Mouse (Mus musculus) mesoderm, embryonic 11.5 days (tissue): Measurements from ENCODE around the gene Rnf157.

Experiments
- DNase-seq: peaks from one replicate; pipeline ENCODE4 v3.0.0-alpha.2; 2012; ENCODE audit warnings: low read depth, low spot score

Gene Rnf157

GRCm38 (mm10) chr11:116337531-116337930, 75.3 kb downstream of the Rnf157 start:
- DNase-seq = no peak

GRCm38 (mm10) chr11:116337000-116337399, 75.8 kb downstream of the Rnf157 start:
- no peak for DNase-seq

- DNase-seq = no peak
These were observed 76.4 kb downstream of the Rnf157 start for GRCm38 (mm10) chr11:116336393-116336792.

- DNase-seq = peak; percentile 96
These were observed 77.4 kb downstream of the Rnf157 start, which contains the start of gene Foxj1 for GRCm38 (mm10) chr11:116335244-116336036. Gene Foxj1, minus strand, starts transcription at chr11:116335399.

- no peak for DNase-seq
These were observed 78.4 kb downstream of the Rnf157 start for GRCm38 (mm10) chr11:116334417-116334782.

- no peak for DNase-seq
These were observed 79.1 kb downstream of the Rnf157 start for GRCm38 (mm10) chr11:116333526-116334416.

GRCm38 (mm10) chr11:116332983-116333270, 79.9 kb downstream of the Rnf157 start:
- no peak for DNase-seq

GRCm38 (mm10) chr11:116332232-116332982, 80.4 kb downstream of the Rnf157 start:
- DNase-seq = peak; percentile 56

- DNase-seq = no peak
These were observed 82.7 kb downstream of the Rnf157 start for GRCm38 (mm10) chr11:116330211-116330518.

- DNase-seq = no peak
These were observed 83.3 kb downstream of the Rnf157 start for GRCm38 (mm10) chr11:116329314-116330210.

GRCm38 (mm10) chr11:116326963-116327603, 85.7 kb downstream of the Rnf157 start:
- DNase-seq = no peak

- peak; percentile 82 for DNase-seq
These were observed 93.8 kb downstream of the Rnf157 start for GRCm38 (mm10) chr11:116318719-116319659.

- DNase-seq = no peak
These were observed 100.5 kb downstream of the Rnf157 start for GRCm38 (mm10) chr11:116312359-116312758.

GRCm38 (mm10) chr11:116311169-116311568, 101.7 kb downstream of the Rnf157 start:
- no peak for DNase-seq

GRCm38 (mm10) chr11:116309601-116310000, 103.2 kb downstream of the Rnf157 start:
- DNase-seq = no peak

GRCm38 (mm10) chr11:116307762-116308531, 104.9 kb downstream of the Rnf157 start:
- DNase-seq = no peak

- DNase-seq = no peak
These were observed 105.7 kb downstream of the Rnf157 start, which contains the start of gene Exoc7 for GRCm38 (mm10) chr11:116307019-116307725. Gene Exoc7, minus strand, starts transcription at chr11:116307233.
